12 mouse cellular contexts compared by ENCODE assay signal in genomic region chr15:91371859-91372394, GRCm38 (mm10).
A peak's percentile ranks its signal among the peaks of the same experiment; 100 is the strongest.
DNase-seq lines count a peak whose midpoint lies in the region; ATAC-seq and TF ChIP-seq lines count a peak whose summit lies in the region.
"Had no signal": no experiment of that assay in that cellular context is flagged by ENCODE, and none has a peak within 500 bp of the region (broad histone marks: within the 10 kb centered on the region; RNA-seq: fewer than 3 reads in every experiment).

No protein-coding gene starts in this region.

- WGBS in kidney, postnatal 0 days, result 21% methylated on average over 7 of the region's 7 CpGs
- WGBS in lung, postnatal 0 days, result 60% methylated on average over 7 of the region's 7 CpGs
- WGBS in limb, embryonic 15.5 days, result 24% methylated on average over 7 of the region's 7 CpGs

- TF ChIP-seq EP300 in lung, postnatal 0 days (IDR thresholded peaks at IDR 0.05), result no peak

- DNase-seq in cerebellum, postnatal 14 days, result peak; percentile 28 to 30
- DNase-seq in cerebellum, adult 11 months, result no peak
- peak; percentile 82 for DNase-seq in kidney, postnatal 0 days (ENCODE audit: low spot score)
- no peak for DNase-seq in kidney, adult 8-10 months
- DNase-seq in lung, postnatal 0 days (ENCODE audit: low spot score), result peak; percentile 43
- DNase-seq in lung, postnatal 36 days, result no peak
- DNase-seq in spleen, adult 18-20 months, result no peak
- DNase-seq: lung, postnatal 10 days; thymus, postnatal 14 days had no signal

- H3K27ac ChIP-seq in kidney, postnatal 0 days, result no peak overlapping the region
- no peak overlapping the region for H3K27ac ChIP-seq in lung, postnatal 0 days (ENCODE audit: low read length)
- 0 out of 2 replicates have a peak overlapping the region, but pooled peaks have one; percentile 38 for H3K27ac ChIP-seq in limb, embryonic 15.5 days

- H3K9ac ChIP-seq in kidney, postnatal 0 days (ENCODE audit: low read depth, low read length), result no peak overlapping the region
- no peak overlapping the region for H3K9ac ChIP-seq in lung, postnatal 0 days (replicated peaks; ENCODE audit: low read depth)
- H3K9ac ChIP-seq in limb, embryonic 15.5 days, result no peak overlapping the region
- H3K9ac ChIP-seq: embryonic facial prominence, embryonic 12.5 days had no signal

- no peaks in the 10 kb centered on the region for H3K27me3 ChIP-seq in kidney, postnatal 0 days (ENCODE audit: insufficient read depth, low read length)
- no peaks in the 10 kb centered on the region for H3K27me3 ChIP-seq in lung, postnatal 0 days (replicated peaks; ENCODE audit: insufficient read depth, low read length)
- H3K27me3 ChIP-seq in limb, embryonic 15.5 days, result no peaks in the 10 kb centered on the region
- H3K27me3 ChIP-seq: embryonic facial prominence, embryonic 12.5 days had no signal

- H3K4me2 ChIP-seq in kidney, postnatal 0 days (ENCODE audit: low read length), result no peak overlapping the region
- no peak overlapping the region for H3K4me2 ChIP-seq in lung, postnatal 0 days (replicated peaks; ENCODE audit: low read depth, low read length)
- no peak overlapping the region for H3K4me2 ChIP-seq in limb, embryonic 15.5 days
- H3K4me2 ChIP-seq: embryonic facial prominence, embryonic 12.5 days had no signal

- no peak overlapping the region for H3K4me3 ChIP-seq in kidney, postnatal 0 days (replicated peaks; ENCODE audit: low read depth, low read length)
- no peak overlapping the region for H3K4me3 ChIP-seq in lung, postnatal 0 days (ENCODE audit: low read depth, low read length)
- no peak overlapping the region for H3K4me3 ChIP-seq in limb, embryonic 15.5 days
- H3K4me3 ChIP-seq: embryonic facial prominence, embryonic 12.5 days had no signal

- no peak for TF ChIP-seq CTCF in kidney, postnatal 0 days (IDR thresholded peaks at IDR 0.05; ENCODE audit: low read depth)
- TF ChIP-seq CTCF in lung, postnatal 0 days (IDR thresholded peaks at IDR 0.05), result no peak

- H3K9me3 ChIP-seq in kidney, postnatal 0 days (replicated peaks; ENCODE audit: low read length), result no peaks in the 10 kb centered on the region
- no peaks in the 10 kb centered on the region for H3K9me3 ChIP-seq in lung, postnatal 0 days (ENCODE audit: low read length)
- no peaks in the 10 kb centered on the region for H3K9me3 ChIP-seq in limb, embryonic 15.5 days
- H3K9me3 ChIP-seq: embryonic facial prominence, embryonic 12.5 days had no signal

- ATAC-seq in kidney, postnatal 0 days (replicated peaks; ENCODE audit: low FRiP score, low read depth), result peak; percentile 49; the same call in 1 of the 2 replicates
- peak; percentile 62 for ATAC-seq in lung, postnatal 0 days
- ATAC-seq in limb, embryonic 15.5 days (ENCODE audit: insufficient number of reproducible peaks, low FRiP score, low TSS enrichment, low read depth), result 0 out of 2 replicates have a peak, but pooled peaks have one; percentile 63

- no peaks in the 10 kb centered on the region for H3K36me3 ChIP-seq in kidney, postnatal 0 days (ENCODE audit: insufficient read depth, low read length)
- no peaks in the 10 kb centered on the region for H3K36me3 ChIP-seq in lung, postnatal 0 days (ENCODE audit: insufficient read depth, low read length)
- H3K36me3 ChIP-seq in limb, embryonic 15.5 days, result no peaks in the 10 kb centered on the region
- H3K36me3 ChIP-seq: embryonic facial prominence, embryonic 12.5 days; G1E had no signal

- H3K4me1 ChIP-seq in kidney, postnatal 0 days (replicated peaks; ENCODE audit: insufficient read depth, low read length), result no peaks in the 10 kb centered on the region; the same call in none of the 2 replicates
- H3K4me1 ChIP-seq in lung, postnatal 0 days (ENCODE audit: insufficient read depth, low read depth, low read length), result no peaks in the 10 kb centered on the region
- H3K4me1 ChIP-seq in limb, embryonic 15.5 days, result peaks cover 17% of the 10 kb centered on the region

Comparison
In these comparisons a context has a peak if more than half of its experiments do, and no peak if none do; other contexts are left out.
1. DNase-seq: peak in cerebellum, postnatal 14 days (2 of 2), kidney, postnatal 0 days (single experiment) and lung, postnatal 0 days (single experiment); none in cerebellum, adult 11 months (single experiment), kidney, adult 8-10 months (0 of 2), lung, postnatal 36 days (single experiment) and spleen, adult 18-20 months (0 of 2).
2. Peak in every context shown above with its lines, with median percentiles within 50 percentile points of each other: ATAC-seq.